Mouse (Mus musculus): ENCODE data around the gene Fars2.

The Fars2 gene

DNA sequence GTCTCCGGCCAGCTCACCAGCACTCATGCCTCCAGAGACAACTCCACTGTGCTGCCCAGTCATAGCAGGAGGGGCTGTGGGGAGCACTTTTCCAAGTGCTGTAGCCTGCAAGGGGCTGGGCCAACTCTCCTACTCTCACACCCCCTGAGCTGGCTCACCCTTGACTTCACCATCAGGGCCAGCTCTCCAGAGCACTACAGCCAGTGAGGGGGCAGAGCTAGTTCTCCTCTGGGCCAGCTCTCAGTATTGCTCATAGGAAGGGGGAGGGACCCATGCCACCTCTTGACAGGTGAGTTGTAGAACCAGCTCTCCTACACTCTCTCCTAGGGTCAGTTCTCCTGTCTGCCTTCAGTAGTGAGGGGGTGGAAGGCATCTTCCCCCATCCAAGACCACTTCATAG lies 413.6 kb downstream of the Fars2 start:
- peak; percentile 13 for DNase-seq

DNA sequence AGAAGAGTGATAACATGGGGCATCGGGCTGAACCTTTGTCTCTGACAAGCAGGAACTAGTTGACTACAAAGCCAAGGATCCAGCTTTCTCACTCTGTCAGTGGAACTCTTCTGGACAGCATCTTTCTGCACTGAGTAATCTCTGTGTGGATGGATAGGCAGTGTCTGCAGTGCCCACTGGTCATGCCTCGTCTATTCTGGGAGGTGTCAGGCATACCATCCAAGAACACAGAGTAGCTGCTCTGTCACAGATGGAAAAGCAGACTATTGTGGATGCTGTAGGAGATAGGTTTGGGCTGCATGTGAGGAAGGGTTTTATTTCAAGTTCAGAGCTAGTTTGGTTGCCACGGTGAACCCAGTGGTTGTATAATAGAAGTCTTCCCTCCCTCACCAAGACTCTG lies 414.7 kb downstream of the Fars2 start:
- no peak for DNase-seq

DNA sequence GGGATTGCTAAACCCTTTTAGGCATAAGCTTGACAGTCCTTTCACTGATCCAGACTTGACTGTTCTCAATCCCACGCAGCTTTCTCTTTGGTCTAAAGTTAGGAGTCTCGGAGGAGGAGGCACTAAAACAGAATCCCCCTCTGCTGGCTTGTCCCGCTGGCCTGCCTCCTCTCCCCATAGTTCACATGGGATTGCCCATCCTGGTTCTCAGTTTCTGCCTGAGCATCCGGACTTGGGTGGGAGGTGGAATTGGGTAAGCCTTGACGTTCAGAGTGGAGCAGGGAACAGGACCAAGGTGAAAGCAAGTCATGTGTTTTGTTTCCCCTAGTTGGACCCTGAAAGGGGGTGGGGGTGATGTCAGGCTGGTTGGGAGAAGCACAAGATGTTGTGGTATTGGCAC lies 415.9 kb downstream of the Fars2 start:
- no peak for DNase-seq

DNA sequence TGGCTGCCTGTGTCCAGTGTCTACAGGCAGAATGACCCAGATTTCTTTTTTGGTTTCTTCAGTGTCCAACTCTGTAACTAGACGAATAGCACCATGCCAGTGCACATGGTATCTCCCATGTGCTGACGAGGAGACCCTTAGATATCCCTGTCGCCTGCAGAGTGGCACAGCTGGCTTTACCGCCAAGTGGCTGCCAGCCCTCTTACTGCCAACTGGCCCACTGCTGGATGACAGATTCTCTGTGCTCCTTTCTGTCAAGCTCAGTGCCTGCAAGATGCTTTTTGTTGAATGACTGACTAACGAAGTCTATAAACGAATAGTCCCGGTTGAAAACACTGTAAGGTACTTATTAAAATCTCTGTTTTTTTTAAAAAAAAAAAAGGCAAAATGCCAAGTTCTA lies 416.3 kb downstream of the Fars2 start:
- no peak for DNase-seq

DNA sequence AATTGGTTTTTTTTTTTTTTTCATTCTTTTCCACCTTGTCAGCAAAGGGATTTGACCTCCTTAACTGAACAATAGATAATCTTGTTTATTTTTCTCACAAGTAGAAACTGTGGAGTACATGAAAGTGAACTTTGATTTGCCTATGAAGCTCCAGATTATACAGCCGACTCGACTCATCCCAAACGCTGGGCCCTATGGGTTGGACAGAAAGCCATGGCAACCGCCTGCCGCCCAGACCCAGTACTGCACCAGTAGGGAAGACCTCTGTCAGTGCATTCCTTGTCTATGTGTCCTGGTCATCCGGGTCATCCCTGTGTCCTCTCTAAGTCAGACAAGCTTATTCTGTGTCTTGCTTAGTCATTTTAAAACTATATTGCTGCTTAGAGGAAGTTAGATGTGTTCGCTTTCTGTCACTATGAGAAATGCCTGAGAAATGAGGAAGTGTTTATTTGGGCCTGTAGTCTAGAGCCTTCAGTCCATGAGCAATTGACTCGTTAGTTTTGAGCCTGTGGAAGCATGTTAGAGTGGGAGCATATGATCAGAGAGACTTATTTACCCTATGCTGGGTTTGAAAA lies 416.8 kb downstream of the Fars2 start:
- DNase-seq: no peak

DNA sequence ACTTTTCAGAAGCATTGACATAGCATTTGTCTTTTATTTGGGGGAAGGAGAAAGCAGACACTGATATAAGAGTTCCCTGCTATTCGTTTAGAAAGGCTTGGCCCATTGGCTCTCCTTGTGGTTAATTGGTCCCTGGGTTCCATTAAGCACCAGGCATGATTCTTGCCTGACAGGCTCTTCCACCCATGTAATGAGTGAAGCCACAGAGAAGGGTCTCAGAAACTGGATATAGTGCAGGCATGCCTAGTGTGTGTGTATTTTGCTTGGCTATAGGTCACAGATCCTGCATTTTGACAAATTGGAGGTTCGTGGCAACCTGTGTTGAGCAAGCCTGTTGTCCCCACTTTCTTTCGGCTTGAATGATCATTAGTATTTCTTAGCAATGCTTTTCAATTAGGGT lies 420.4 kb downstream of the Fars2 start:
- no peak for DNase-seq

DNA sequence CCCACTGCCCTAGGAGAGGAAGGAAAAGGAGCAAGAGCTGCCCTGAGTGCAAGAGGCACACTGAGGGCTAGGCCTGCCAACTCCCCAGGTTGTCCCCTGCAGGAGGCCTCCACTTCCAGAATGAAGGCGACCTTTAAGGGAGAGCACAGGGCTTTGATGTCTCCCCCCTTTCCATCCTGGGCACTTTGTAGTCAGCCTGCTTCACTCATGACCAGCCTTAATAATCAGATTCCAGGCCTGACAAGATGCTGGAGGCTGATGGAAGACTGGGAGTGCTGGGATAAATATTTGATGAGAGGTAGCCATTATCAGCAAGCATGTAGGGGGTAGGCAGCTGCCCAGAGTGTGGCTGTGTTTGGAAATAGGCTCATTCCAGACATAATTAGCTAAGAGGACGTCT lies 421.2 kb downstream of the Fars2 start:
- DNase-seq: no peak

DNA sequence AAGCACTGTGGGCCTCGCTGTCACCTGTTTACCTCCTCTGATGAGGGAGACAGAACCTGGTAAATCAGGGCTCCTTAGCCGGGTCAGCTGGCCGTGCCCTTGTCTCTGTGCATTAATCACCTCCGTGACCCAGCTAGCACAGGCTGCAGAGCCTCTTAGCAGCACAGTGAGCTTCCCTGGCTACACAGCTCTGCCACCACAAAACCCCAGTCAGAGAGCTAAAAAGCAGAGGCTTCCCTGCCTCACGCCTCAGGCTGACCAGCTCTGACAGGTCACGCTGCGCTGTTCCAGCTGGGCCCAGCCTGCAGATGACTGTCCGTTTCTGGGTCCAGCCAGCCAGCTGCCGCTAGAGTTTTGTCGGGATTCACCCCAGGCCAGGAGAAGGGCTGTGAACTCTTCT lies 423.0 kb downstream of the Fars2 start:
- peak; percentile 36 for DNase-seq

DNA sequence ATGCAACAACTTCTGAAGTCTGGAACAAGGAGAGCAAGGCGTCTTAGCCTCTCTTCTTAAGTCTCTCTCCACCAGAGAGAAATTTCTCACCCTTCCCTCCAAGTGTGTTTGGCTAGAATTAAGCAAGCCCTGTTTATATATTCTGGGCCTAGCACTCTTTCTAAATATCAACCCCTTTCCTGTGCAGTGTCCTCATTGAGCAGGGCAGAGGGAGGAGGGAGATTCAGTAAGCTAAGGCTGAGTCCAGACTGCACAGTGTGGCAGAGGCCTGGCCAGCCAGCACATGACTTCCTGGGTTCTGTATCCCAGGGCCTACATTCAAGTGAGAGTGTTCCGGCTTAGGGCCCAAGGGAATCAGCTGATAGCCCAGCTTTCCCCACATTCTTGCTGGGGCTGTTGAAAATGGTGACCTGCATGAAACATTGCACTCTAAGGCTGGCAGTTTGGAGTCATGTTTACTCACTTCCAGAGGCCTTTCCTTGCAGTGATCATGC lies 424.1 kb downstream of the Fars2 start:
- DNase-seq: no peak

DNA sequence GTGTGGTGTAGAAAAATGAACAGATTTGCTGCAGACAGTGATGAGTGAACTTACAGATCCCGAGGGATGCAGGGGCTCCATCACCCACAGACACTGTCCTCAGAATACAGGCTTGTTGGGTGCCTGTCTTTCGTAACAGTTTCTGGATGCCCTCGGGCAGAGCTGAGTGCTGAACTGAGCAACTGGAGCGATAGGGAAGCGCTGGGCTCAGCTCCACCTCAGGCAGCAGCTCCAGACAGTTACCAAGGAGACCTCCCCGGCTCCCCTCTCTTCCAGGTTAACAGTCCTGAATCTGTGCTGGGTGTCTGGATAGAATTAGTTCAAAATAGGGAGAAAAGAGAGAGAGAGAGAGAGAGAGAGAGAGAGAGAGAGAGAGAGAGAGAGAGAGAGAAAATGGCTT lies 433.5 kb downstream of the Fars2 start:
- no peak for DNase-seq

DNA sequence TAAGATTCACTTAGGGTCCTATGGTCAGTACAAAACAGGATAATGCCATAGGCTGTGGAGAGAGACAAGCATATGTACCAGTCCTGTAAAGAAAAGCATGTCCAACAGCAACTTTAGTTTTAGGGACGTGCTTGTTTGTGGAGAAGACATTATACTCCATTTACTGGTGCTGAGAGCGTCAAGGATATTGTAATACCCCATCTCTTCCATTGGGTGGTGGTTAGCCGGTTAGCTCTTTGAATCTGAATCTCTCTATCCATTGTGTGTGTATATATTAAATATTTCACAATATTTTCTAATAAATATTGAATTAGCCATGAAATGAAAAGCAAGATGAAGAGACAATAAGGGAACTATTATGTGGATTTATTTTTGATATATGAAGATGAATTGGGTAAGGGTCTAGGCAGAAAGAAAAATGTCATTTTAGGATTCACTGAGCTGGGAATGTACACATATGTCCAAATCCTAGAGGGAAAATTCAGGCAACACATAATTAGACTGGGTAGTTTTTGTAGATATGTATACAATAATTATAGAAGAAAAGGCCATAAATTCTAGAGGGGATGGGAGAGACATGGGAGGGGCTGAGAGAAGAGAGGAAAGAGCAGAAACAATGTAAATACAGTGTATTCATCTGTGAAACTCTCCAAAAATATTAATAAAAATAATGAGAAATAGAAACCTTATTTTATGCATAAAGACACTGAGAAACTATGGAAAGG lies 435.5 kb downstream of the Fars2 start:
- no peak for DNase-seq

DNA sequence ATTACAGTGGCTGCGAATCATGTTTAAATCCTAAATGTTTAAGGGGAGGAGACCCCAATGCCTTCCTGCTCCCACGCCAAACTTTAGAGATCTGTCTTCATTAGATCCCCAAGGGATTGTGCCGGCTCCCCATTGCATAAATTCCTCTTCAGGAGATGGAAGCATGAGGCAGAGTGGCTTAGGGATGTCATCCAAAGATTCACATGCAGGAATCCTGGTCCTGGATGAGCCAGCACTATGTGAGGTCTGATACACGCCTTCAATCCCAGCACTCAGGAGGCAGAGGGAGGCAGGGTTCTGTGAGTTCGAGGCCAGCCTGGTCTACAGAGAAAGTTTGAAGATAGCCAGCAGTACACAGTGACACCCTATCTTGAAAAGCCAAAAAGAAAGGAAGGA lies 436.0 kb downstream of the Fars2 start:
- no peak for DNase-seq

DNA sequence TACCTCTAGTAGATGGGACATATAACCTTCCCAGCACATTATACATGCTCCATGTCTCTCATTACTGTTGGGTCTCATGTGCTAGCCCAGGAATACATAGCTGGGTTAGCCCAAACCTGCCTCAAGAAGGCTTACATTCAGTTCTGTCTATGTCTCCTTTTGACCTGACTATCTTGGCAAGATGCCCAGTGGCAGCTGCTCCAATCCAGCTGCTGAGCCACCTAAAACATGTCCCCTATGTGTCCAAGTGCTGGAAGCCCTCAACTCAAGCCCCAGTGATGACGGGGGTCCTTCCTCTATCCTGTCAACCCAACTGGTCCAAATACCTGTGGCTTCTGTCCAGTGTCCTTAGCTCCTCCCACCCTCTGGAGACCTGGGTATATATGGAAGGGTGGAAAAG lies 437.5 kb downstream of the Fars2 start:
- no peak for DNase-seq

DNA sequence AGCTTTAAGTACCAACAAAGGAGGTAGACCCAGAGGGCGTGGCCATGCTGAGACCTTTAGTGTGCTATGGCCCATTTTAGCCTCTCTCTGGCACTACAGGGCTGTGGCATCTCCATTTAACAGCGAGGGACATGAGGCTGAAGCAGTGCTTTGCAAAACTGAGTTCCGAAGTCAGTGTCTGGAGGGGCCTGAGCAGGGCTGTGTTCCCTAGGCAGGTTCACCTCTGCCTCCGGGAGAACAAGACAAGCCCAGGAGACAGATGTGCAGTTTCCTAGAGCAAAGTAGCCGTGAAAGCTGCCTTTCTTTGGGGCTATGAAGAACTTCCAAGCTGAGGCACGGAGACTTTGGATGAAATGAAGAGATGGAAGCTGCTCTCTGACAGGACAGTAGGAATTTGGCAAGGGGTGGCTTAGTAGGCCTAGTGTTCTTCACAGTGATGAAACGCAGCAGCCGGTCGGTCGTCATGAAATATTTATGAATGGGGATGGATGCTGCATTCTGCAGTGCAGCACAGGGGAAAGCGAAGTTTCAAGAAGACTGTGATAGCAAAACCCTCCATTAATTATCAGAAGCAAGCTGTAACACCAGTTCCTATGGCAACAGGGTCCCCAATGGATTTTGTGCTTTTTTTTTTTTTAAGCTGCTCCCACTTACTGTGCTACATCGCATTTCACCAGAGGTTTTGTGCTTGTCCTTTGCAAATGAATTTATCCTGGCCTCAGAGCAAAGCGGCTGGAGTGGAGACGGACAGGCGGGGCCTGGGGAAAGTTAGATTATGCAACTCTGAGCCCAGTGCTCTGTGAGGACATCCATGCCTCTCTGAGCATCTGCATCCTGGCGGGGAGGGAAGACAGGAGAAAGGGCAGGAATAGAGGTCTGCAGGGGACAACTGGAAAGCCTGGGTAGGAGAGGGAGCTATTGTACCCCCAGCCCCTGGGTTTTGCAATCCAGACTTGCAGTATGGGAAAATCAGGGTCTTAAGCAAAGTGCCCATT lies 445.5 kb downstream of the Fars2 start:
- DNase-seq: peak; percentile 9

DNA sequence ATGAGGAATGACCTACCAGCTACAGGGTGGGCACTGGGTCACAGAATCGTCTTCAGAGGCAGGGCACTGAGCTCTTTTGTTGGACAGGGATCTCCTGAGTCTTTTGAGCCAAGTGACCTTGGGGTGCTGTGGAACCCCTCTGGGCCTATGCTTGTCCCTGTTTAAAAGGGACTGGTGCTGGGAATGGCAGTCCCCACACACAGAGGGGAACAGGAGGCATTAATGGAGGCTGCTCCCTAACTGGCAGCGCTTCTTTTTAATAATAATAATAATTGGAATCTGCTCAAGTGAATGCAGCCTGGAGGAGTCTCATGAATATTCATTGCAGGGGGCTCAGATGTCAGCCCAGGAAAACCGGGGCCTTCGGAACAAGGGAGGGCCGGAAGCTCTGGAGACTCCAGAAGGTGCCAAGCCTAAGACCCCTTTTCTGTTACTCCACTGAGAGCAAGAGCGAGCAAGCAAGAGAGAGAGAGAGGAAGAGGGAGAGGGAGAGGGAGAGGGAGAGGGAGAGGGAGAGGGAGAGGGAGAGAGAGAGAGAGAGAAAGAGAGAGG lies 447.6 kb downstream of the Fars2 start:
- DNase-seq: no peak

DNA sequence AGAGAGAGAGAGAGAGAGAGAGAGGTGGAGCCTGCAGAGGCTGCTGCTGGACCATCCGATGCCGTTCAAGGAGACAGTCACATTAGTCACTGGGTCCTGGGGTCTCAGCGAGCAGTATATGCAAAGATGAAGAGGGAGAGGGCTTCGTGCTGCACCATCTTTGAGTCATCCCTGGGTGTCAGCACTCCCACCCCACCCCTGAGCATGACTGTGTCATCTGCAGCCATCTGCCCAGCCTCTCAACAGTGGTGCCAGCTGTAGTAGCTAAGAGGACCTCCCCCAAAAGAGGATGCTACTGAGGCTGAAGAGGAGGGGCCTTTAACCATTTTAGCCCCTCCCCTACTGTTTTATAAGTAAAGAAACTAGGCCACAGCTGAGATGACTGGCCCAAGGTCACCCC lies 459.6 kb downstream of the Fars2 start:
- no peak for DNase-seq

DNA sequence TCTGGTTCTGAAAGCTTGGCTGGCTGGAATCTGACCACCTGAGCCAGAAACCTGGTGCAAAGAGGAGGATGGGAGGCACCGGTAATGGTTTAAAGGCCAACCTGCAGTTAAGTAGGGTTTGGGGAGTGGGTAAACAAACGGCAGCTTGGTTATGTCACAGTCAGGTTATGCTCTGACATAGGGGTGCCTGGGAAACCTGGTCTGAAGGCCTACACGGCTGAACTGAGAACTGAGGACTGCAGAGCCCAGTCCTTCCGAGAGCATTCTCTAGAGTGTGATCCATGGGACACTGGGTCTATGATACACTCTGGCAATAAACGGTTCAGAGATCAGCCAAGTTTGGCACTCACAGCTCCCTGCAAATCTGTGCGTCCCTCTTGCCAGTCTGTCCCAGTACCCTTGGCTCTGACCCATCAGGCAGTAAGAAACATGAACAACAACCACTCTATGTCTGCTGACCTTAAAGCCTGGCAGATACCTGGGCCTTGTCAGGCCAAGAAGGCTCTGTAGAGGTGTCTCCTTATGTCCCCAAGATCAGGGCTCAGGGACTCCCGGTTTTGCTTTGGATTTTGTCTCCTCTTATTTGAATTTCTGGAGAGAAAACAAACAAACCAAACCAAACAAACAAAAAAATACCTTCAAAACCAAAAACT lies 460.8 kb downstream of the Fars2 start:
- DNase-seq: no peak

DNA sequence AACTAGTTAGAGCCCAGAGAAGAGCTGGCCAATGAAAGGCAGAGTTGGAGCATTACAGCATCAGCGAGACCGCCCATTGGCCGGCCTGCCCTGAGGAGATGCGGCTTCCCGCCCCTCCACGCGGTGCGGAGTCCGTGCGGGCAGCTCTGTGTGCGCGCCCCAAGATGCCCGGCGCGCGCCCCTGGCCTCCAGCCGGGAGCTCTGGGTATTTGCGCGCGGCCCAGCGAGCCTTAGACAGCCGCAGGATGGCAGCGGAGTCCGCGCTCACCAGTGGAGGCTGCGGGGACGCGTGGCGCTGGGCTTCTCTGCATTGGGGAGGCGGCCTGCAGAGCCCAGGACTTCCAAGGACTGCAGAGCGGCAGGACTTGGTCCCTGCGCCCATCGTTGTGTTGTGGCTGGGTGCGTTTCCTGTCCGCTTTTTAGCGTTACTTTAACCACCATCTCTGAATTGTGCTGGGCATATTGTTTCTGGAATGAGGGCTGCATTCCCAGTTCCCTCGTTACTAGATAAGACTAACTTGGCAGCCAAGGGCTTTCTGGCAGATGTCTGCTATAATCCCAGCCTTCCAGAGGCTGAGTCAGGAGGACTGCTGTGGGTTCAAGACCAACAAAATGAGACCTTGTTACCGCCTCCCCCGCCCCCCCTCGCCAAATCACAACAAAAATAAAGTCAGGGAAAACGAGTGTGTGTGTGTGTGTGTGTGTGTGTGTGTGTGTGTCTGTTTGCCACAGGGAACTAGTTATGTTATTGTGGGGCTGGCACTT lies 461.5 kb downstream of the Fars2 start:
- DNase-seq: peak; percentile 40

DNA sequence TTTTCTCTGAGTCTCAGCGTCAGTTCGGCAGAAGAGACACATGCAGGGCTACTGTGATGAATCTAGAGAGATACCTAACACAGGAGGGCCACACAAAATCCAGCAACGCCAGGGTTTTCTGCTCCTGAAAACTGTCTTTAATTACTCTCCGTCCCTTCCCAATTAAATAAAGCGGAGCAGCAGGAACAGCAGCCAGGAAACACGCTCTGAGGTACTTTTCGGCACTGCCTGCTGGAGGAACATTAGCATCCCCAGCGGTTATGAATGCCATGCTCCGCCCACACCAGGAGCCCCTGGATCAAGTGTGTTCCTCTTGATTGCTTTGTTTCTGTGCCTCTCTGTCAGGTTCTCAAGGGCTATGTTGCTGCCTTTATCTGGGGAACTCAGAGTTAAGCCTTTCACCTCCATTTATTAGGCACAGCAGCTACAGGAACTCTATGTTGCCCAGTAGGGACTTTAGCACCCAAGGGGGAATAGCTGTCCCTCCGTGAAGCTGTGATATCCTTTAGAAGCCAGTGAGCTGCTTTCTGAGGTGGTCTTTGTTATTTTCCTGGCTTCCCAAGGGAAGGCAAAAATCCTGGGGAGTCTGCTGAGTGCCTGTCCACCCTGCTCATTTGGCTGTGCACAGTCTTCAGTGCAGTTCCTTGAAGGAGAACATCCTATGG lies 465.3 kb downstream of the Fars2 start:
- no peak for DNase-seq

DNA sequence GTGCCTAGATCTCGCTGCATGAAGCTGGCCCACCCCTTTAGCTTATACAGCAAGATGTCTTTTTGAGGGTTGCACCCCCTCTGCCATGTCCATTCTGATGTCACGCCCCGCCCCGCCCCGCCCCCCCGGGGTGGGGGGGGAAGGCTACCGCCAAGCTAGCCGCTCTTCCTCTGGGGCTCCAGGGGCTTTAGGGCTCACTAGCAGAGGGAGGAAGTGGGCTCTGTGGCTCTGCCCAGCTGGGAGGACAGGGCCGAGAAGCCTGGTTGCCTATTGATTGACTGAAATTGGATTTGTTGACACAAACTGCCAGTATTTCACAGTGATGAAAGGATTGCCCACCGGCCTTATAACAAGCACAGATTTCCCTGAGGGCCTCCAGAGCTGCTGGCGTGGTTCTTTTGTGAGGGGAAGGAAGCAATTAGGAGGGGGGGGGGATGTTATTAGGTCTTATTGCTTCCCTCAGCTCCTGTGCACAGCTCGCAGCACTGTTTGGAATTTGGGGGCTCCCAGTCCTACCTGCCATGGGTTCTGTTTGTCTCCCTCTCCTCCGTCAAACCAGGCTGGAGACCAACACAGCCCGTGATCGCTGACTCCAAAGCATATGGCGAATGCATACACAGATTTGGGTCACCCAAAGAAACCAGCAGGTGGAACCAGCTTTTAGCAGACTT lies 466.4 kb downstream of the Fars2 start:
- DNase-seq: no peak

DNA sequence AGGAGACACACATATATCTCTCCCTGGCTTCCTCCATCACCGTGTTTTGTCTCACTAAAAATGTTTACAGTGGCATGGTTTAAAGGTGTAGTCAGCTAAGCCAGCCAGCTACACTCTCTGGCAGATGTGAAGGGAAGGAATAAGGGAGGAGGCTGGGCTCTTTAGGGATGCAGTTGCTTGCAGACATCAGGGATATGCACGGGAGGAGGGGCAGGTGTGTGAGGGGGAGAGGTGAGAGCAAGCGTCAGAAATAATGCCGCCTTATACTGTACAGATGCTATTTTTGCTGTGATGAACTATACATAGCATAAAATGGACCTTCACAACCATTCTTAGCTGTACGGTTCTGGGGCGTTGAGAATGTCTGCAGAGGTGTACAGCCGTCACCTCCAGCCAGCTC lies 467.0 kb downstream of the Fars2 start:
- DNase-seq: no peak

All from lung, postnatal 14 days (tissue).